Mouse (Mus musculus): Measurements from ENCODE around the gene Mall. TPM values are rescaled to one million over a fixed set of nuclear protein-coding genes. Genes with fewer than 3 reads are reported as not detected.

The Mall gene
- polyA plus RNA-seq (2017; shearing (Covaris generic)), result not detected

DNA sequence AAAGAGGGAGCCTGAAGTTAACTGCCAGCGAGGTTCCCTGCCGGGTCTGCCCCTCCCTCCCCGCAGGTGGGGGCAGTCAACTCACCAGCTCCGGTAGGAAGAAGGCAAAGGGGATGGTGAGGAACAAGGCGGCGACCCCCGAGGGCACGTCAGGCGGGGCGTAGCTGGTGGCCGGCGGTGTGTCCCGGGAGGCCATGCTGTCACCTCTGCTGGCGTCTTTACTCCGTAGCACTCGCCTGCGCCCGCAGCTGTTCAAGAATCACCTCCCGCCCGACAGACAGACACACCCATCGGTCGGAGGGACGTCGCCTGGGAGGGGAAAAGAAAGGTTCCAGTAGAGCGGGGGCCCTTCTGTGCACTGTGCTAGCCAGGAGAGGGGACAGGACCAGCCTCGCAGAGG, at the start of gene Mall:
TSS of gene Mall (minus strand) at position 262 of the 400 bp plus-strand sequence.
- ATAC-seq, result no peak

DNA sequence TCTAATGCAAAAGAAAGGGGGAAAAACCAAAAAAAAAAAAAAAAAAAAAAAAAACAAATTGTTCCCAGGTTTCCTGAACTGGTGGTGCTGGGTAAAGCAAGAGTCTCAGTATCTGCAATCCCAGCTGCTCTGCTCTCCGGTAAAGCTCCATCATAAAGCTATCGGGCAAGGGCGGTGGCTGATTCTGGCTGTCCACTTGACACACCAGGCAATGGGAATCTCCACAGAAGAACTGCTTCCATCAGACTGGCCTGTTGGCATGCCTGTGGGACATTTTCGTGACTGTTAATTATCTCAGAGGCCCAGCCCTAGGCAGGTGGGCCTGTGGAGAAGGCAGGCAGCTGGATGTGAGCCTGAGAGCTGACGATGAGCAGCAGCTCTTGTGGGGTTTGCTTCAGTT, 48.7 kb upstream of the Mall start:
- ATAC-seq, result no peak

DNA sequence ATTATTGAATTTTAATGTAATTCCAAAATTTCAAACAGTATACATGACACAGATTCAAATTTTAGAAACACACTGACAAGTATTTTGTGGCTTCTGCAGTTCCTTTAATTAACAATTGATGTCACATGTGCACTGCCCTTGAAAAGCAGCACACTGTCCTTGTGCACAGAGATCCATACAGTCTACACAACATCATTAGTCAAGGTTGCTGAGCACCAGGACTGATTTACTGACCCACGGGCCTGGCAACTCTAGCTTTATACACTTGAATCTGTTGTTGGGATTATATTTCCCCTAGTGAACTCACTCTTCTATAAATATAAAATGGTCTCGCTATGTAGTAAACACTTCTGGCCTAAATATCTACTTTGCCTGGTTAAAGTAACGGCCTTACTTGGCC, 45.3 kb upstream of the Mall start:
- no peak for ATAC-seq

DNA sequence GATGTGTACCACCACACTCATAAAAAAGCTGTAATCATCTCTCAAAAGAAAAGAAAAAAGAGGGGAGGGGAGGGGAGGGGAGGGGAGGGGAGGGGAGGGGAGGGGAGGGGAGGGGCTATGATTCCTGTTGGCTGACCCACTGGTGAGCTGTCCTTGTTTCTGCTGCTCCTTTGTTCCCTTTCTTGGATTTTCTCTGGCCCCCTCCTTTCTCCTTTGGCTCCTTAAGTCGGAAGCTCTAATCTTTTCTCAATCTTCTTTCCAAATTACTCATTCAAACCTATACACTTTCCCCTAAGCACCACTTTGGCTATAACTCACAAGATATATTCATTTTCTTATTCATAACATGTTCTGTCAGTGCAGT, 44.8 kb upstream of the Mall start:
- ATAC-seq, result no peak

DNA sequence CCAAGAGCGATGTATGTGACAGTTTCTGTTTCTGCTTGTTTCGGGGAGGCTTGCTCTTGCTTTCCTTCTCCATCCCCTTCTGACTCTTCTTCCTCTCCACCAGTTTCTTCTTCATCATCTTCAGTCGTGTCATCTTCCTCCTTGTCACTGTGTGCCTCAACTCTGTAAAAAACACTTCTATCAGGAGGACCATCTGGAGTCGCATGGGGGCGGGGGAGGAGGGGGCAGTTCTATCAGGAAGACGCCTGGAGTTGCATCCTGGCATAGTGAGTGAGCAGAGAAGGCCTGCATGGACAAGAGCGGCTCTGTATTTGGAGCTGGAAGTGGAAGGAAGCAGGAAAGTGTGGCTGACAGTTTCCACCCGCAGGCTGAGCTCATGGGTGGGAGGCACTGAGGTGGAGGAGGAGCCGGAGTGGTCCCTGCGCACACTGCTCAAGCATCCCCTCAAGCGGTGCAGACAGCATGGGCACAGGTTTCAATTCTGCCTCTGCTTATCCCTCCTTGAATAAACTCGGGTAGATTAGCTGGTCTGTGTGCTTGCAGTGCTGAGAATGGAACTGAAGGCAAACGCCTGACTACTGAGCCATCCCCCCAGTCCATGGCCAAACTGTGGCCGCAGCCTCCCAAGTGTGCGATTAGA, 44.3 kb upstream of the Mall start:
- no peak for ATAC-seq

DNA sequence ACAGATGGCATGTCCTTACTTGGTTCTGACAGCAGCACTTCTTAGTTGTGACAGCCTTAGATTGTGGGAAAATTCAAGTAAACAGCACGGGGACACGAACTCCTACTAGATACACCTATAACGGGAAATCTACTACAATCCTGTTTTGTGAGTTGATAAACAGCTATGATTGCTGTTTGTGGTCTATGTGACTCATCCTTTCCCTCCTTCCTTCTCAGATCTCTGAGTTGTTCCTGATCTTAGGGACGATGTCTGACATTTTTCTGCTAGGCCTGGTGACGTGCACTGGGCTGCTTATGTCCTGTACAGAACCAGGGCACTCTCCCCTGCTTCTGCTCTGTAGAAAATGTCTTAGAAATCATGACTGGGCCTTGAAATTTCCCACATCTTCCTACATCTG, 31.9 kb upstream of the Mall start:
- ATAC-seq, result no peak

DNA sequence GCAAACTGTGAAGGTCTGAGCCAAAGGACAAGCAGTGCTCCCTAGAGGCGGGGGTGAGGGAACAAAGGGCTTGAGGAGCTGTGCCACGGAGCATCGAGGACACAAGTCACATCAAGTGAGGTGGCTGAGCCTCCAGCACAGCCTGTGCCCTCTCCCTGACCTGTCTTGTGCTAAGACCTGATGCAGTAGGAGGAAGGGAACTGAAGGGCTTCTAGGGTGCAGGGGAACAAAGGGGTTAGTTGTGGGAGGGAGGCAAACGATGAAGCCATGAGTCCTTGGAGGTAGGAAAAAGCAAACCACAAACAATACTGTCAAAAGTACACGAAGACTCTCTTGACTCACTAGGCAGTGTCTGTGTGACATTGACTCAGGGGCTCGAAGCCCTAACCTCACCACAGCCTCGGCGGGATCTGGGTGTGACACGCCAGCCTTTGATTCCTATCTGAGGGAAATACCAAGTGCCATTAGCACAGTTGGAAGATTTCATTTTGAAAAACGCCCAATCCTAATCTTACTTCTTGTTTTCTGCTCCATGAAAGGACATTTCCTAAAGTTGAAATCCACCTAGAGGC, 30.8 kb upstream of the Mall start:
- no peak for ATAC-seq

DNA sequence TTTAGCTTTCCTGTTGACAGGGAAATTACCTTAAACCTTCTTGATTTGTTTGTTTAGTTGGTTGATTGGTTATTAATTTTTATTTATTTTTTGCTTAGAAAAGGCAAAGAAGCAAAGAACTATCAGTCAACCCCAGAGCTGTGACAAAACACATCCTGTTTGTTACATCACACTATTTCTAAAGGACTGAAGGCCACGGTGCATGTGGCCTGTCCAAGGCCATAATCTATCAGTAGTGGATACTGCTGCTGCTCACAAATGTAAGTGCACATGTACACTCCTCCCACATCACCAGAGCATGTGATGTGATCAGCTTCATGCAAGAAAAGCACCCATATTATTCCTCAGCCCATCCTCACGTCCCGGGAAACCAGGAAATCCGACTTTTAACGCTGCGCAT, 30.3 kb upstream of the Mall start:
- no peak for ATAC-seq

DNA sequence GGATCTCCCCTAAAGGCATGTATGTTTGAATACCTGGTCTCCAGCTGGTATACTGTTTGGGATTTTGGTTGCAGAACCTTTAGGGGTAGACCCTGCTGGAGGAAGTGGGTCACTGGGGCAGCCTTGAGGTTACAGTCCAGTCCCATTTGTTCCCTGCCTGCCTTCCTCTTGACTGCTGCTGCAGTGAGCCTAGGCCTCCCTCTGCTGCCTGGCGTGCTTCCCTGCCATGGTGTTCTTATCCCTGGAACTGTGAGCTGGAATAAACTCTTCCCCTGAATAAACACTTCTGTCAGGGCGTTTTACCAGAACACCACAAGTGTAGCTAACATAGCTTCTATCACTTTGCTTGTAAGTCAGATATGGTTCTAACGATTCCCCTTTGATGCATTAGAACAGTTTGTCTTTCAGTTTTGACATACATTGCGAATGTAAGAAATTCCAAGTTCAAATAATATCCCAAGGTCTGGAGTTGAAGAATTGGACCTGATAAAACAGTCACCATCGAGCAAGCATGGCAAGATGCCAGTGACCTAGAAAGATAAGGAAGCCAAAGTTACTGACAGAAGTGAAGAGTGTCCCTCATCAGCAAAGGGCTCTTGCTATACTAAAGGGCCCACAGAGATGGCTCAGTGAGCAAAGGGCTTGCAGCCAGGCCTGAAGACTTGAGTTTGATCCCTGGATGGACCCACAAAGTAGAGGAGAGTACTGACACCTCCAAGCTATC, 29.6 kb upstream of the Mall start:
- no peak for ATAC-seq

DNA sequence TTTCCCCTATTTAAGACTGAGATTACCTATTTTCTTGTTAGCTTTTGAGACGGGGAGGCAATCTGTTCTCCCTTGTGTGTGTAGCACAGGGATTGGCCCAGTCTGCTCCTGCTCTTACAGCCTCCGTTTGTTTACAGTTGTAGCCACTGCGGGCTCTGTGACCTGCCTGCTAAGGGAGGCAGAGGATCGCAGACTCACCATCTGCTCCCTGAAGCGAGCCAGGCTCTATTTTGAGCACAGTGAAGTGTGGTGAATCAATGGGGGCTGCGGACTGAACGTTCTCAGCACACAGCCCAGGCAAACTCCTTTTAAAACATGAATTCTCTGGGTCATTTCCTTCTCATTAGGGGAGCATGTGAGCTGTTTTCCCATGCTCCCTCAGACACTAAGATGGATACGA, 27.4 kb upstream of the Mall start:
- ATAC-seq, result no peak

DNA sequence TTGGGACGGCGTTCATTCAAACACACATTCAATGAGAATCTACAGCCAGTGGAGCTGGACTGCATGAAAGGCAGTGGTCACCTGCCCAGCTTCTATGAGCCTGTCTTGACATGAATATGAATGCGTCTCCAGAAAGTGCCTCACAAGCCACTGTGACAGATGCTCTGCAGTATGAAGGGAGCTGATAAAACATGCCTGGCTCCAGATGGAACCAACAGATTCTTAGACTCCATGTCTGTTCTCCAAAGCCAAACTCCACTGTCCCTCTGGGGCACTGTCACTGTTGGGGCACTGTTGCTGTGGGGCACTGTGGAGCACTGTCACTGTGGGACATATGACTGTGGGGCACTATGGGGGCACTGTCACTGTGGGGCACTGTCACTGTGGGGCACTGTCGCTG, 24.4 kb upstream of the Mall start:
- ATAC-seq, result no peak

DNA sequence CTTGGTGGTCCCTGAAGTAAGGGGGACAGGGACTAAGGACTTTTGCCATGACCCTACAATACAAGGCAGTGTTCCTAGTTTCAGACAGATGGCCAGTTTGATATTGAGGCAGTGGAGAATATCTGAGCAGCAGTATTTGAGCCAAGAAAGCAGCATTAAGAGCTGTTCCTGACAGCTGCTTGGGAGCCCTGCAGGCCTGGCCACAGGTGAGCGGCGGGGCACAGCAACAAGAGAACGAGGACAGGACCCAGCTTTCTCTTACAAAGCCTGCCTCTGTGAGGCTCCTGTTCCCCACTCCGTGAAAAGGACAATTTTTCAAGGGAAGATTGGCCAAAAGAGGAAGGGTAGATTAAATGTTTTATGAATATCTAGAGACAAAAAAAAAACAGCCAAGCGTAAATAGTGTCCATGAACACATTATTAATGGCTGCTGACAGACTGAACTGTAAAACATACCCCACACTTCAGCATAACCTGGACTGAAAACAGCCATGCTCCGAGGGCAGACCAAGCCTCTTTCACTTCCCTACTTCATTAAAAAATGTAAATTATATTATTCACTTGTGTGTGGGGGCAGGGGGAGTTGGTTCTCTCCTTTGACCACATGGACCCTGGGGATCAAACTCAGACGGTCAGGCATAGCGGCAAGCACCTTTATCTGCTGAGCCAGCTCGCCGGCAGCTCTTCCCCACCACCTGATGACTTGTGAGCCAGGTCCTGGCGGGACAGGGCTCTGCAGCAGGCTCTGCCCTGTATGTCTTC, 22.3 kb upstream of the Mall start:
- ATAC-seq, result no peak

DNA sequence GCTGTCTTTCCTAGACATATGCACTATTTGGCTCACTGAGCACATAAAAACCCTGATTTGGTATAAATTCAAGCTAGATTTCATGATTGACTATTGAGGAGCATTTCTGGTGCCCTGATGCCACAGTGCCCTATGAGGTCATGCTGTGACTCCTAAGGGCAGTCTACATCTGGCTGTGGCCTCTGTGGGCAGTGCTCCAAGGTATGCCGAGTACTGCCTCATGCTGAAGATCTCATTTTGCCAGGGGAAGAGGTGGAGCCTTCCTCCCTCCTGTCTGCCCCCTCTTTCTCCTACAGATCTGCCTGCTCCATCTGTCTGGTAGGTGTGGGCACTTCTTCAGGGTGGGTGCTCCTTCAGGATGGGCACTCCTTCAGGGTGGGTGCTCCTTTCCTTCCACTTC, 19.6 kb upstream of the Mall start:
- ATAC-seq, result no peak

DNA sequence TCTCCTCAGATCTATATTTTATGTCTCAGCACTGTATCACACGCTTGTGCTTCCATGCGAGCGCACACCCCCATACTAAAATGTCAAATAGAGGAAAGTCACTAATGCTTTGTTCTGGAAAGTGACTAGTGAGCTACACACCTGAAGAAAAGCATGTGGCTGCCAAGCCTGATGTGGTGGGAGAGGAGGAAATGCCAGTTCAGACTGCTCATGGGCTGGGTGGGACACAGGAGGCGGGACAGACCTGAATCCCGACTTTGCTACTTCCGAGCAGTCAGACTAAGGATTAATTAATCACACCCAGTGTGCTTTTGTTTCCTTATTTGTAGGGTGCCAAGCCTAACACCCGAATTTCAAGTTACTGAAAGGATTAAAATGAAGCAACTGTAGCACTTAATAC, 18.6 kb upstream of the Mall start:
- ATAC-seq, result no peak

DNA sequence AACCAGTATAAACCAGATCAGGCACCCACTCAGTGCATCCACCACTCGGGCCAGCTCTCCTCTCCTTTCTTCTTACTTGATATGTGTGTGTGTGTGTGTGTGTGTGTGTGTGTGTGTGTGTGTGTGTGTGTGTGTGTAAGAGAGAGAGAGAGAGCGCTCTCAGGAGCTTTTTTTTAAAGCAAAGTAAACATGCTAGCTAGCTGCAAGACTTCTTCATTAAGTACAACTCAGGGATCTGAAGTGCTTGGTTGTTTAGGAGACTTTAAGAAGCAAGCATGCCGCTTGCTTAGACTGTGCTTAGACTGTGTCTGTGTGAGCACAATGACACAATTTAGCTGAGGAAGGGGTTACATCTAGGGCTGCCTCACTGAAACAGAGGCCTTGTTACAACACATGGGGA, 12.9 kb upstream of the Mall start:
- ATAC-seq, result no peak

DNA sequence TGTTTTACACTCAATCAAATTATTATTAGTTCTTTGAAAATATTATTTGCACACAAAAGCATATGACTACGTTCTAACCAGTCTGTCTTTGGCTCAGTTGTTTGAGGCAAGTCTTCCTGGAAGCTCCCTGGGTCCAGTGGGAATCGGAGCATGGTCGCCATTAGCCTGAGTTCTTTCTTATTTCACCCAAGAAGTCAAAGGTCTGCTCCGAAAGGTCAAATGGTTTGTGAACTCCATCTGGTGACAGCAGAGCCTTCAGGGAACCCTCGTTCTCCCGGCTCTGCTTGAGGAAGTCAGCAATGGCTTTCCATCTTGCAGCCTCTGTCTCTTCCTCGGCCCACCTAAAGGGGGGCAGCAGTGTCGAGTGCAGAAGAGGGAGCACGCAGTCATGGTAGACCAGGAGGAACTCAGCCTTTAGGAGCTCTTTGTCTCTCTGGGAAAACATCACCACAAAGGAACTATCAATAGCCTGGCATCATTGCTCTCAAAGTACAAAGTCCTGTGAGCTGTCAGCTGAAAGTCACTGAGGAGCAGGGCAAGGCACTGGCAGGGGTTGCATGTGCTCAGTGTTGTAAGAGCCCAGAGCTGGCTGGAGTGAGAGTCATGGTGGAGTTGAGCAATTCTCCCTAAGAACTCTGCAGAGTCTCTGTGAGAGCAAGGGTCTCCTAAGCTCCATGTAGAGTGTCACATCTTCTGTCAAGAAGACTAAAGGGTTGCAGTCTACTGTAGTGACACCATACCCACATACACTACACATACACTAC, 11.2 kb upstream of the Mall start:
- no peak for ATAC-seq

DNA sequence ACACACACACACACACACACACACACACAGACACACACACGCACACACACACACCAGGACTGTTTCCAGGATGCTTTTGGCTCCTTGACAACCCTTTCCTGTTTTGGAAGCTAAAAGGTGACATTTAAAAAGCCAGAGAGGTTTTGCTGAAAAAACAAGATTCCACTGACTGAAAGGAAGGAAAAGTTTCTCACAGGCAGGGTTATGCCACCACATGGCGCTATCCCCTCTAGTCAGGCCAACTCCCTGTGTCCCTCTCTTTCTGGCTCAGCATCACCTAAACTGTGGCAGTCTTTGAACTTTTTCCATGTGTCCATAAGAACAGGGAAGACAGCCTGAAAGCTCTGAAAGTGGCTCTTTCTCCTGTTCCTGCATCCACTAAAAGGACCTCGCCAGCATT, 8.2 kb upstream of the Mall start:
- no peak for ATAC-seq

DNA sequence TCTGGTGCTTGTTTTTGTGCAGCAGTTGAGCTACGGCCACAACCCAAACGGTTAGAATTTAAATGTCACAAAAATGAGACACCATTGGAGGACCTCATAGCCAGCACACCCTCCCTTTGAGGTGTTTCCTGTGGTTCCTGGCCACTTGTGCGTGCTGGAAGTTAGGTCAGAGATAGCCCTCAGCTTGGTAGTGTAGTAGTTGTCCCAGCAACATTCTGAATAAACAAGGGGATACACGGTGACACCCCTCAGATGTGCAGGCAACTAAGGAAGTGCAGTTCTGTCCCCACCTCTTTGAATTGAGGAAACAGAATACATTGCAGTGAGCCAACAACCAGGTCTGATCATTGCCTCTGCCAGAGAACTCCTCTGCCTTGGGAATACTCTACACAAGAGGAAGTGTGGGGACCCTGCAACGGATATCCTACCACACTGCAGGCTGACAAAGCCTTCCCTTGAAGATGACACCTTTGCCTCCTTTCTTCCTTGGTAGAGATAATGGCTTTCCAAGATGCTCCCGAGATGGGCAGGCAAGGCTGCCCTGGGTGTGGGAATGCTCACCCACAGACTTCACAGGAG, 7.0 kb upstream of the Mall start:
- no peak for ATAC-seq

DNA sequence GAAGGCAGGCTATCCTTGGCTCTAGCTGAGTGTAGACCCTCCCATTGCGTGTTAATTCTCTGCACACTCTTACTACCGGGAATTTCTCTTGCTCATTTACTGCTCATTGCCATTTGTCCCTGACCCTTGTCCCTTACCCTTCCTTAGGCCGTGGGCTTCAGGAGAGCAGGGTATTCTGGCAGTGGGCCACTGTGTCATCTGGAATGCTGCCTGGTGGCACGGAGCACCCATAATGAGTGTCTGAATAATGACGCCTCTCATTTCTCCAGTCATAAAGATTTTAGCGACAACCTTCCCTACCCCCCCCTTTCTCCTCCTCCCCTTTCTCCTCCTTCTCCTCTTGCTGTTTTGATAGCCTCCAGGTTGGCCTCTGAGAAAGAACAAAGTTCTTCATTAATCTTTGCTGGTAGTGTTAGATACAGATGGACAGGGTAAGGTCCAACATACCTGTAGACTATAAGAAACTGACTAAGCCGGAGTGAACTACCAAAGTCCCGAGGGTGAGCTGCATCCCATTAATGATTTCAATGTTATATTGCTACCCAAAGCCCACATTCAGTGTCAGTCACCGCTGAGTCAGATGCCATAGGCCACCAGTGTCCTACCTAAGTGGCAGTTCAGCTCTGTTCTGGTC, 5.9 kb upstream of the Mall start:
- no peak for ATAC-seq

DNA sequence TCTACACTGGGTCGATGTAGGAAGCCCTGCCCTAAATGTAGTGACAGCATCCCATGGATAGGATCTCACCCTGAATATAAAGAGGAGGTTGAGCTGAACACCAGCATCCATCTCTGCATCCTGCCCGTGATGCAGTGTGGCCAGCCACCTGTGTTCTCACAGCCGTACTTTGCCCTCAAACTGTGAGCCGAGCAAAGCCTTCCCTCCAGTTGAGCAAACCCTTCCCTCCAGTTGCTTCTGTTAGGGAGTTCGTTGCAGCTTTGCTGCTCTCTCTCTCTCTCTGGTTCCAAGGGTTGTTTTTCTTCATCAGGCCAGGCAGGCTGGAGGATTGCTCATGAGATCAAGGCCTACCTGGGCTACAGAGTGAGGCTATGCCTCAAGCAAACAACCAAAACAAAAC, 5.2 kb upstream of the Mall start:
- ATAC-seq, result no peak

DNA sequence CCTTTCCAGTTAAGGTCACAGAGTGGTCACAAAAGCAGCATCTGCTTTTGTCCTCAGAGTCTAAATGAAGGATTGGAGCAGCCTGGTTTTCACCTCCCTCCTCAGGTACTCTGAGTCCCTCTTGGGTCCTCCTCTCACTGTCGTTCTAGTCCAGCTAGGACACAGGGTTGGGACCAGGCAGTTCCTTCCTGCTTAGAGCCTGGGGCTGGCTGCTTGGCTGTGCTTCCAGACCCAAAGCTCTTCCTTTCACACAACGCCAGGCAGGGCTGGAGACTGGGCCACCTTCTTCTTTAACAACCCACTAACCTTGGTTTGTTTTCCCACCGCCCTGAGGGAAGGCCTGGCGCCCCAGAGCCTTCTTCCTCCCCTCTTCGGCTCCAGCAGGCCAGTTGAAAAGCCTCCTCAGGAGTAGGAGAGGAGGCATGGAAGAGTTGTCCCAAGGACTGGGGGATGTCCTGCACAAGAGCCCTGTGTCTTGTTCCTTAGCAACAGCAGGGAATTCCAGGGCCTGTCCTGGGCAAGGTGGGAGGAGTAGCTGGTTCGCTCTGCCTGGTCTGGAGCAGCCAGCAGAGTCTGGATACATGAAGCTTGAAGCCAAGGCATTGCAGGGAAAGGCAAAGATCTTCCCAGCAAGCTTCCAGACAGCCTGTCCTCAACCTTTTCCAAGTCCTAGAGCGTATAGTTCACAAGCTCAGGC, 717 bp upstream of the Mall start:
- ATAC-seq, result no peak

Data from CD4-positive, CD25-positive, alpha-beta regulatory T cell, adult 4 months (primary cell).